Mouse (Mus musculus) ES-Bruce4 (cell line): Measurements from ENCODE around the gene Dcaf10. TPM values are rescaled to one million over a fixed set of nuclear protein-coding genes. Genes with fewer than 3 reads are reported as not detected.
"Not testable (repeated sequence)": the region's sequence is repeated elsewhere in the genome, so short reads cannot be mapped to it uniquely, and the experiment has no call there.

Source experiments
- H3K27ac ChIP-seq: 2 replicates; pipeline ENCODE4 v1.5.1; 2012; ENCODE audit warnings: low read length, inconsistent platforms; ENCODE audit not compliant: insufficient read depth
- H3K27me3 ChIP-seq: 2 replicates; pipeline ENCODE4 v1.6.1; 2012; ENCODE audit warnings: mild to moderate bottlenecking, low read length, inconsistent platforms; ENCODE audit not compliant: control insufficient read depth, poor library complexity, insufficient read depth, severe bottlenecking
- H3K36me3 ChIP-seq: 2 replicates; pipeline ENCODE4 v1.6.1; 2012; ENCODE audit warnings: inconsistent platforms, mild to moderate bottlenecking, low read length, moderate library complexity; ENCODE audit not compliant: control insufficient read depth, poor library complexity, insufficient read depth, severe bottlenecking
- H3K4me1 ChIP-seq: one replicate; pipeline ENCODE4 v1.8.1; 2011; ENCODE audit warnings: low read length; ENCODE audit not compliant: control insufficient read depth, insufficient read depth
- H3K4me3 ChIP-seq: 2 replicates; pipeline ENCODE4 v1.5.1; 2011; ENCODE audit warnings: low read depth, mild to moderate bottlenecking, low read length
- H3K9ac ChIP-seq: 2 replicates; pipeline ENCODE4 v1.6.1; 2012; ENCODE audit warnings: low read depth, mild to moderate bottlenecking, inconsistent platforms; ENCODE audit not compliant: poor library complexity, severe bottlenecking
- H3K9me3 ChIP-seq: replicated peaks from 2 replicates; pipeline ENCODE4 v1.6.1; 2012; ENCODE audit warnings: mild to moderate bottlenecking, low read length, inconsistent platforms; ENCODE audit not compliant: control insufficient read depth, poor library complexity, insufficient read depth, severe bottlenecking
- CTCF ChIP-seq: IDR thresholded peaks from one replicate; pipeline ENCODE4 v1.8.1; 2011; ENCODE audit warnings: low read depth, low read length
- EP300 ChIP-seq: IDR thresholded peaks from 2 replicates; pipeline ENCODE4 v1.6.1; 2011; ENCODE audit warnings: low read depth, low read length; ENCODE audit not compliant: insufficient read depth
- POLR2A ChIP-seq: IDR thresholded peaks from one replicate; pipeline ENCODE4 v1.8.1; 2011; ENCODE audit warnings: low read length; ENCODE audit not compliant: insufficient read depth
- polyA plus RNA-seq: library from polyadenylated mRNA; stranded (reverse); fragments of >200 nt; gene quantifications from 2 replicates; pipeline ENCODE4 v1.2.4, GENCODE M21; 2011; ENCODE audit warnings: low read depth; ENCODE audit not compliant: missing spikeins, insufficient read depth, insufficient read length

Gene Dcaf10
- polyA plus RNA-seq, 1 experiment, result 12.1 TPM

DNA sequence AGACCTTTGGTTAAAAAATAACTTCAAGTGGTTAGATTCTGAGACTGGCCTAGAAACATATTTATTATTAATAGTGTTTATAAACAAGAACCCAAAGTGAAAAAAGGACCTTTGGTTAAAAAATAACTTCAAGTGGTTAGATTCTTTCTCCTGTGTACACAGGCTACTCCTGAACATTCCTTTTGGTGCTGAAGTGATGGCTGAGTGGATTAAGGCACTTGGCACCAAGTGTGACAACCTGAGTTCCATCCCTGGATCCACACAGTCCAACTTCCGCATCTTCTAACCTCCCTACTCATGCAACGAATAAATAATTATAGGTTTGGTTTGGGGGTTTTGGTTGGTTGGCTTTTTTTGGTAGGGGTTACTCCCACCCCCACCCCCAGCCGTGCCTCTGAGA, 29.4 kb downstream of the Dcaf10 start:
- Histone ChIP-seq H3K36me3 (peaks cover 8% of the 10 kb centered on the region), H3K27me3 (no peaks in the 10 kb centered on the region), H3K9ac (no peak overlapping the region), H3K9me3 (no peaks in the 10 kb centered on the region), H3K4me3 (no peak overlapping the region), H3K4me1 (no peaks in the 10 kb centered on the region), H3K27ac (no peak overlapping the region)
- TF ChIP-seq POLR2A (no peak), CTCF (no peak), EP300 (no peak)

DNA sequence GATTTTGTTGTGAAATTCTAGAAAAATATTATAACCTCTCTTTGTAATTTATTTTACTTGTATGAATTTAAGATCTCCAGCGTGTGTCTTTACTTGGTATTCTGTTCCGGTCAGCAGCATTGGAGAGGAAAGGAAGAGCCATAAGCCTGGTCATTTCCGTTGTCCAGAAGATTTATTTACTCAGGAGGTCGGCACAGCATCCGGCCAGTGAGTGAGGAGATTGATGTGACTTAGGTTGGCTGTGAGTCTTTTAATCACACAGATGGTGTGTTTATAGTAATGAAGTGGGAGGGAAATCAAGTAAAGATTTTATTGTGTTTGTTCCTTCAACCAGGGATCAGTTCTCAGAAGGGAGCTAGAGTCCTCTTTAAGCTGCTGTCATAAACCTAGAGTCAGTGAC, 33.0 kb downstream of the Dcaf10 start:
- no peak overlapping the region for H3K27ac ChIP-seq
- H3K9ac ChIP-seq, result no peak overlapping the region
- H3K4me1 ChIP-seq, result no peaks in the 10 kb centered on the region
- peaks cover 8% of the 10 kb centered on the region for H3K36me3 ChIP-seq
- no peak overlapping the region for H3K4me3 ChIP-seq
- H3K27me3 ChIP-seq, result no peaks in the 10 kb centered on the region
- TF ChIP-seq CTCF (no peak), POLR2A (no peak), EP300 (no peak)
- peaks cover 2% of the 10 kb centered on the region; the same call in 1 of the 2 replicates for H3K9me3 ChIP-seq

DNA sequence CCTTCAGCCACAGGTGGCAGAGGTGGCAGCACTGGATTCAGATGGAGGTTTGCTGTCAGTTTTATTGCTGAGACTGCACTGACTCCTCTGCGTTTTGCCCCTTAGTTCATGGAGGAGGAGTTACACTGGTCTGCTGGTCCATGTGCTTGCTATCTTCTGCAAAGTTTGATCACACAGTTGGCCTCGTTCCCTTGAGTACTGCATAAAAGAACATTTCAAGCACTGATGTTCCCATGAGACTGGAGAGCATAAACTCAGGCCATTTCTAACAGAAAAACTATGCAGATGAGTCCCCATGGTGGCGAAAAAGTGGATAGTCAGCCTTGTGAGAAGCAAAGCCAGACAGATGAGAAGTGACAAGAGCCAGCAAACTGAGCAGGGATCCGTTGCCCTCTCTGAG, 34.7 kb downstream of the Dcaf10 start:
- Histone ChIP-seq H3K4me3 (no peak overlapping the region), H3K27me3 (no peaks in the 10 kb centered on the region), H3K27ac (no peak overlapping the region), H3K9ac (no peak overlapping the region), H3K9me3 (peaks cover 12% of the 10 kb centered on the region), H3K4me1 (no peaks in the 10 kb centered on the region), H3K36me3 (peaks cover 6% of the 10 kb centered on the region)
- TF ChIP-seq EP300, result no peak
- no peak for TF ChIP-seq CTCF
- TF ChIP-seq POLR2A, result no peak

DNA sequence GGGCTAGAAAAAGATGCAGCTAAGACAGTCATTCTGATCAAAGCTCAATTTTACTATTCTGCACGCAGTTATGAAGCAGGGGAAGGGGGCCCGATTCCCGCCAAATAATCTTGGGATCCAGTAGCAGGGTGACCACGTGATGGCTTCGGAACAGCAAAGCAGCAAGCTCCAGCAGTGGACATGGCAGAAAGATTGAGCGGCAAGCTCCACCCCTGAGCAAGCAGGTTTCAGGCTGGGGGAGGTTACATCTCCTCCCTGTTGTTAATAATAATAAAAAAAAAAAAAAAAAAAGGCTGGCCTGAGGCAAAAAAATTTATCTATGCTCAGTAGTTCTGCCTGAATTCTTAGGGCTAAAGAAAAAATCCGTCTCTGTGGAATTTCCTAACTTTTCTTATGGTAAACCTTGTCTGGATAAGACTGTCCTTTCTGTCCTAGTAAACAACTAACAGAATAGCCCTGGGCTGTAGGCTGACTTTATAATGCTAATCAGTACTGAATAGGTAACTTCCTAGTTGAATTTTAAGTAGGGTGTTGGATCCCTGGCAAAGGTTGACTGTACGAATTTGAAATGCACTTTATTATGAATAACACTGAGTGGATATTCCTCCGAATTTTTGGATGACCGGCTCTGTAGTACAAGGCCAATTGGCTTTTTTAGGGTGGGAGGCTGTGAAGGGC, 39.1 kb downstream of the Dcaf10 start:
- not testable (repeated sequence) for H3K36me3 ChIP-seq, H3K27ac ChIP-seq, H3K9ac ChIP-seq, H3K4me1 ChIP-seq, H3K4me3 ChIP-seq, H3K27me3 ChIP-seq
- H3K9me3 ChIP-seq, result peaks cover 29% of the 10 kb centered on the region

DNA sequence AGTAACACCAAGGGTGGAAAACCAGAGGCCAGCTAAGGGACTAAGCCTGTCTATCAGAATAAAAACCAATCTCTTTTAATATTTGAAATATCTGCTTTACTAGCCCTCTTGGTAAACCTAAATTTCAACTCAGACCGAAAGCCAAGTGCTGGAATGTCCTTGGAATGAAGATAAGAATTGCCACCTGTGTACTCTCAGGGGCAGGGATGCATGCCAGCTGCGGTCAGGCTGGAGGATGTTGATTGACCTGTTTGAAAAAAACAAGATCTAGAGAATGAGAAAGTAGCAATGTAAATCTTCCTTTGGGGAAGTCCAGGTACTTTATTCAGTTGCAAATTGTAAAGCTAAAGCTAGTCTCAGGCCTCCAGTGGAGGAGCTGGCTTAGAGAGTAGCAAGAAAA, 40.2 kb downstream of the Dcaf10 start:
- H3K36me3 ChIP-seq, H3K27ac ChIP-seq, H3K9ac ChIP-seq, H3K27me3 ChIP-seq, H3K4me3 ChIP-seq, H3K4me1 ChIP-seq: not testable (repeated sequence)
- 0 out of 2 replicates have a peak, but pooled peaks have one; percentile 34 for TF ChIP-seq EP300
- peaks cover 29% of the 10 kb centered on the region for H3K9me3 ChIP-seq

DNA sequence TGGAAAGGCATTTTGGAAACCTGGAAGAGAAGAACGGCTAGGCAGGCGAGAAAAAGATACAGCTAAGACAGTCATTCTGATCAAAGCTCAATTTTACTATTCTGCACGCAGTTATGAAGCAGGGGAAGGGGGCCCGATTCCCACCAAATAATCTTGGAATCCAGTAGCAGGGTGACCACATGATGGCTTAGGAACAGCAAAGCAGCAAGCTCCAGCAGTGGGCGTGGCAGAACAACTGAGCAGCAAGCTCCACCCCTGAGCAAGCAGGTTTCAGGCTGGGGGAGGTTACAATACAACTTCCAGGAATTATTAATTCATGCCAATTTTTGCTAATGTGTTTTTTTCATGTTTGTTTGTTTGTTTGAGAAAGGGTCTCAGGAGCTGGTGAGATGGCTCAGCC, 45.4 kb downstream of the Dcaf10 start:
- H3K9me3 ChIP-seq, result peaks cover 11% of the 10 kb centered on the region
- not testable (repeated sequence) for H3K9ac ChIP-seq, H3K4me3 ChIP-seq, H3K4me1 ChIP-seq, H3K27ac ChIP-seq, H3K27me3 ChIP-seq, H3K36me3 ChIP-seq

DNA sequence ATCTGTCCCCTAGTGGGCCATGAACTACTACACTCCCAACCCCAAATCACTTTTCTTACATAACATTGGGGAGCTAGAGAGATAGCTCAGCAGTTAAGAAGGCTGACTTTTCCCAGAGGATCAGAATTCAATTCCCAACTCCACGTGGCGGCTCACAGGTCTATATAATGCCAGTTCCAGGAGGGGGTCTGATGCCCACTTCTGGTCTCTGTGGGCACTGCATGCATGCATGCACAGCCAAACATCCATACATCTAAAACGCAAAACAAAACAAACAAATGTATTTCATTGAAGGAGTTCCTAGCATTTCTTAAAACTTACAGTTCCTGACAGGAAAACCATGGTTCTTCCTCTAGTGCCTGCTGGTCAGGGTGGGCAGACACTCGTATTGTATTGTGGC, 50.2 kb downstream of the Dcaf10 start:
- Histone ChIP-seq H3K36me3 (no peaks in the 10 kb centered on the region), H3K27me3 (no peaks in the 10 kb centered on the region), H3K9ac (no peak overlapping the region), H3K4me3 (no peak overlapping the region), H3K4me1 (no peaks in the 10 kb centered on the region), H3K27ac (no peak overlapping the region), H3K9me3 (no peaks in the 10 kb centered on the region)
- TF ChIP-seq CTCF (peak; percentile 15), POLR2A (no peak)
